Mouse (Mus musculus) cortical plate, adult 2 months (tissue): ENCODE results near the gene 5530401A14Rik. TPM values are rescaled to one million over a fixed set of nuclear protein-coding genes. Genes with fewer than 3 reads are reported as not detected.

ENCODE experiments used
- H3K27ac ChIP-seq: fragments of 200-500 bp; 2 replicates; pipeline ENCODE4 v1.5.1; 2012; ENCODE audit warnings: low read length, control low read depth, inconsistent platforms; ENCODE audit not compliant: insufficient read depth
- H3K4me1 ChIP-seq: fragments of 200-500 bp; 2 replicates; pipeline ENCODE4 v1.6.1; 2011; ENCODE audit warnings: low read length; ENCODE audit not compliant: control insufficient read depth, insufficient read depth
- H3K4me3 ChIP-seq: fragments of 200-500 bp; 2 replicates; pipeline ENCODE4 v1.5.1; 2011; ENCODE audit warnings: mild to moderate bottlenecking, low read length, control low read depth; ENCODE audit not compliant: insufficient read depth
- CTCF ChIP-seq: fragments of 200-500 bp; IDR thresholded peaks from 2 replicates; pipeline ENCODE4 v1.5.1; 2011; ENCODE audit warnings: mild to moderate bottlenecking, control low read depth, low read length; ENCODE audit not compliant: insufficient read depth; ENCODE audit errors: extremely low read depth
- POLR2A ChIP-seq: fragments of 200-500 bp; IDR thresholded peaks from 2 replicates; pipeline ENCODE4 v1.6.1; 2011; ENCODE audit warnings: mild to moderate bottlenecking, low read length, control low read depth; ENCODE audit not compliant: insufficient read depth; ENCODE audit errors: extremely low read depth
- polyA plus RNA-seq: library from polyadenylated mRNA; depleted of rRNA; stranded (reverse); fragments of >200 nt; gene quantifications from 2 replicates; pipeline ENCODE4 v1.2.3, GENCODE M21; 2012; rRNA removed

Gene 5530401A14Rik
- polyA plus RNA-seq, 1 experiment: 0.04 TPM

DNA sequence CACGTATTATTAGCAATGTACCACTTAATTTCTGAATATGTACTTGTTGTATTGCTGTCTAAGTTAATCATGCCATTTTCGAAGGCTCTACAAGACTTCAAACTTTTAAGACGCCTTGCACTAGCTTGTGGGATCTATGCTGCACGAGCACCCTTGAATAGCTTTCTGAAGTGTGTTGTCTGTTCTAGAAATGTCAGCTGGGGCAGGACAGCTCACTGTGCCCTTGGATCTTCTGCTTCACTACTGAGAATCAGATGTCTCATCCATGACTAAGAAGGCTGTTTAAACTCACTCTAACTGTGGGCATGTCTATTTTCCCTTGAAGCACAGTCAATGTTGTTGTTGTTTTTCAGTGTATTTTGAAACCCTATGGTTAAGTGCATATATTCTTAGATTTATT, 63.2 kb downstream of the 5530401A14Rik start:
- Histone ChIP-seq H3K27ac (no peak overlapping the region), H3K4me3 (no peak overlapping the region), H3K4me1 (no peaks in the 10 kb centered on the region)
- TF ChIP-seq POLR2A: no peak
- no peak for TF ChIP-seq CTCF

DNA sequence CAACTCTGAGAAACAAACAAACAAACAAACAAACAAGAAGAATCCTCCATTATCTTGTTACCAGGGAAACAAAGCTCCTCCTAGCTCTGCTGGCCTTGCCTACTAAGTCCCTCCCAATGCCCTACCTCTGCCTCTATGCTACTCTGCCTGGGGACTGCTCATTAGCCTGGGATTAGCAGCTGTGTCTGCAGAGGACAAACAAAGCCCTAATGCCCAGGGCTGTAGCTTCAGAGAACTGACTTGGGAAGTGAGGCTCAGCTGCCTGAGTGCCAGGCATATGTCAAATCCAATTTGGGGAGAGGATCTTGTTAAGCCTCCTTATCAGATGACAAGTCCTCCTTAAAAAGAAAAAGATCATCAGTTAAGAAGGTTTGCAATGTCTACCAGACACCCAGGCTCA, 65.9 kb downstream of the 5530401A14Rik start:
- TF ChIP-seq CTCF: no peak
- no peak for TF ChIP-seq POLR2A
- Histone ChIP-seq H3K4me1 (no peaks in the 10 kb centered on the region), H3K4me3 (no peak overlapping the region), H3K27ac (no peak overlapping the region)

DNA sequence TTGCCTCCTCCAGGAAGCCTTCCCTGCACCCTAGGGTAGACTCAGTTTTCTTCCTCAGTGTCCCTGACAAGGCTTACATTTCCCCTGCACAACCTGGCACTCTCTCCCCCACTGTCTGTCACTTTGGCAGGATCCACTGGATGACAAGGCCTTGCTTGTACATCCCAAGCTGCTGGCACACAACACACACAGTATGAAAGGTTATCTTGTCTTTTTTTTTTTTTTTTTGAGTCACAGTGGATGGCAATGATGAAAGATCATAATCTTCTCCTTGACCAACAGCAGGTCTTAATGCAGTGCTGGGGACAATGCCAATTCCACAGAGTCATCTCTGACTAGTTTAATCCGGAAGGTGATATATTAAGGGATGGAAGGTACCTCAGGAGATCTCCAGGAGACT, 77.0 kb downstream of the 5530401A14Rik start:
- Histone ChIP-seq H3K4me3 (no peak overlapping the region), H3K27ac (no peak overlapping the region), H3K4me1 (peaks cover 1% of the 10 kb centered on the region; the same call in 1 of the 2 replicates)
- TF ChIP-seq CTCF (no peak), POLR2A (no peak)

DNA sequence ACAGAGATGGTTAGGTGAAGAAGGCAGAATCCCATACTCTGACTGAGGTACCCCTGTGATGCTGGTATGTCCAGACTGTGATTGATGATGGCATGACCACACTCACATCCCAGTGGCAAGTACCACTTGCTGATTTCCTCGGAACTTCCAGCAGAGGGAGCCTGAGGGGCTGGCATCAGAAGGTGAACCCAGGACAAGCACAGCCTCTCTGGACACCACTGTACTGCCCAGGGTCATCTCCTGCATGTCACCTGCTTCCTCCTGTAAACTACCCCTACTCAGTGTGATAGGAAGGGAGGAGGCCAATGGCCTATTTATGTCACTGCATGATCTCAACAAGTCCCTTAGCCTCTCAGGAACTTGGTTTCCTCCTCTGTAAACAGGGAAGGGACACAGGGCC, 80.5 kb downstream of the 5530401A14Rik start:
- Histone ChIP-seq H3K27ac (no peak overlapping the region), H3K4me3 (no peak overlapping the region), H3K4me1 (peaks cover 1% of the 10 kb centered on the region)
- TF ChIP-seq CTCF: peak; percentile 57
- TF ChIP-seq POLR2A: no peak

DNA sequence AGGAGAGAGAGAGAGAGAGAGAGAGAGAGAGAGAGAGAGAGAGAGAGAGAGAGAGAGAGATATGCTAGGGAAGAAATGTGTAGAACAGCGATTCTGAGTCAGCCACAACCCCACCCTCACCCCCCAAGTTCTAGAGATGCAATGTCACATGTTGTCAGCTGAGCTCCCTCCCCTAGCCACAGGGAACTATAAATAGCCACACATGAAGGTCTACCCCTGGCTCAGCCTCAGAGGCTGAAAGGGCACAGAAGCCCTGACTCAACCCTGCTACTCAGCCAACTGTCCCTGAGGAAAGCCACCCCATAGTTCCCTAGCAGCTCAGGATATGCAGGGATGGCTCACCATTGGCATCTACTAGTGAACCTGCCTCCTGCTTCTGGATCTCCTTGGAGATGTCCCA, 81.7 kb downstream of the 5530401A14Rik start:
- no peak for TF ChIP-seq CTCF
- TF ChIP-seq POLR2A: no peak
- Histone ChIP-seq H3K4me3 (no peak overlapping the region), H3K4me1 (peaks cover 1% of the 10 kb centered on the region), H3K27ac (no peak overlapping the region)

Other genes with a start within 250 kb of the 5530401A14Rik start
- 51.8 and 53.6 TPM in 2 replicates for gene Asic2, start 107.8 kb downstream of the 5530401A14Rik start, polyA plus RNA-seq
- gene Ccl2, start 174.9 kb downstream of the 5530401A14Rik start, polyA plus RNA-seq: 0.19 TPM in 1 of 2 replicates, not detected in the other
- not detected in 2 replicates for gene Gm17268, start 177.9 kb downstream of the 5530401A14Rik start, polyA plus RNA-seq
- 0.19 TPM in 1 of 2 replicates, not detected in the other for gene Ccl7, start 185.0 kb downstream of the 5530401A14Rik start, polyA plus RNA-seq
- not detected in 2 replicates for gene Ccl11, start 197.2 kb downstream of the 5530401A14Rik start, polyA plus RNA-seq
- 1.0 and 1.8 TPM in 2 replicates for gene Ccl12, start 241.2 kb downstream of the 5530401A14Rik start, polyA plus RNA-seq